ENCODE assay signal across 16 mouse cellular contexts in genomic region chr5:123408176-123408575, GRCm38 (mm10). TPM values are rescaled to one million over a fixed set of nuclear protein-coding genes. Genes with fewer than 3 reads are reported as not detected.
A peak's percentile ranks its signal among the peaks of the same experiment; 100 is the strongest.
DNase-seq lines count a peak whose midpoint lies in the region; TF ChIP-seq lines count a peak whose summit lies in the region.
"Had no signal": no experiment of that assay in that cellular context is flagged by ENCODE, and none has a peak within 500 bp of the region (broad histone marks: within the 10 kb centered on the region; RNA-seq: fewer than 3 reads in every experiment).

No protein-coding gene starts in this region.

- DNase-seq in cerebellum, adult 18-20 months: peak; percentile 31 to 53
- DNase-seq in cerebellum, postnatal 4 days (ENCODE audit: low spot score in 2 of 2): no peak
- DNase-seq in gastrocnemius, adult 2 months: no peak
- no peak for DNase-seq in gastrocnemius, postnatal 10 days
- DNase-seq in brain, adult 2 months (ENCODE audit: low read depth, low spot score): peak; percentile 36
- peak; percentile 60 for DNase-seq in retina, postnatal 1 day
- no peak for DNase-seq in lung, postnatal 36 days
- DNase-seq: adrenal gland, postnatal 25 days; embryo, embryonic 11 days; gastrocnemius, postnatal 14 days; heart, adult 2 months; kidney, adult 8-10 months had no signal

- H3K27ac ChIP-seq in gastrocnemius, adult 2 months: peak overlapping the region; percentile 31; the same call in 1 of the 2 replicates
- H3K27ac ChIP-seq: embryonic facial prominence, embryonic 15.5 days; forebrain, embryonic 10.5 days; heart, adult 2 months; hindbrain, embryonic 15.5 days had no signal

- no peak for TF ChIP-seq CTCF in gastrocnemius, adult 2 months (IDR thresholded peaks at IDR 0.05)

- no peak overlapping the region for H3K4me3 ChIP-seq in gastrocnemius, adult 2 months
- H3K4me3 ChIP-seq: embryonic facial prominence, embryonic 15.5 days; erythroblast, embryonic 14.5 days; forebrain, embryonic 10.5 days; heart, adult 2 months; hindbrain, embryonic 15.5 days had no signal

- intact Hi-C loops in gastrocnemius, adult 2 months (cut with DNase I): no loop called here

RNA-seq across cellular contexts. Expression of gene Mlxip, which starts 13.6 kb away (rescaled TPM):
- 10 to 100 TPM; 55.7 to 66.0 TPM for total RNA-seq in gastrocnemius, adult 2 months (2021)
- total RNA-seq in gastrocnemius, postnatal 10 days (2021): 10 to 100 TPM; 57.4 to 57.6 TPM

Comparison
In these comparisons a context has a peak if more than half of its experiments do, and no peak if none do; other contexts are left out.
1. DNase-seq: peak in cerebellum, adult 18-20 months (2 of 2), brain, adult 2 months (single experiment) and retina, postnatal 1 day (single experiment); none in cerebellum, postnatal 4 days (0 of 2), gastrocnemius, adult 2 months (single experiment), gastrocnemius, postnatal 10 days (single experiment) and lung, postnatal 36 days (single experiment).